Mouse (Mus musculus): Measurements from ENCODE around the gene Pusl1.

Pusl1 gene

GRCm38 (mm10) chr4:155841003-155841454 is 50.6 kb downstream of the Pusl1 start:
- DNase-seq: peak; percentile 61

GRCm38 (mm10) chr4:155840076-155841002 is 51.2 kb downstream of the Pusl1 start:
- peak; percentile 60 for DNase-seq

GRCm38 (mm10) chr4:155839483-155839910 is 52.1 kb downstream of the Pusl1 start, which contains the start of gene Mxra8:
Mxra8 (plus strand) TSS chr4:155839680.
- DNase-seq: peak; percentile 59

GRCm38 (mm10) chr4:155838187-155839153 is 53.1 kb downstream of the Pusl1 start:
- DNase-seq: no peak
